Mouse (Mus musculus): Measurements from ENCODE around the gene Pbld1.
"Not testable (repeated sequence)": the region's sequence is repeated elsewhere in the genome, so short reads cannot be mapped to it uniquely, and the experiment has no call there.

The Pbld1 gene

GRCm38 (mm10) chr10:63039867-63040628 lies 19.9 kb upstream of the Pbld1 start:
- DNase-seq (ENCODE audit: low read depth, low spot score), result peak; percentile 44

- DNase-seq (ENCODE audit: low read depth, low spot score), result no peak
Observed at GRCm38 (mm10) chr10:63043154-63043553, 16.8 kb upstream of the Pbld1 start.

GRCm38 (mm10) chr10:63047751-63048150 lies 12.2 kb upstream of the Pbld1 start:
- no peak for DNase-seq (ENCODE audit: low read depth, low spot score)

DNA sequence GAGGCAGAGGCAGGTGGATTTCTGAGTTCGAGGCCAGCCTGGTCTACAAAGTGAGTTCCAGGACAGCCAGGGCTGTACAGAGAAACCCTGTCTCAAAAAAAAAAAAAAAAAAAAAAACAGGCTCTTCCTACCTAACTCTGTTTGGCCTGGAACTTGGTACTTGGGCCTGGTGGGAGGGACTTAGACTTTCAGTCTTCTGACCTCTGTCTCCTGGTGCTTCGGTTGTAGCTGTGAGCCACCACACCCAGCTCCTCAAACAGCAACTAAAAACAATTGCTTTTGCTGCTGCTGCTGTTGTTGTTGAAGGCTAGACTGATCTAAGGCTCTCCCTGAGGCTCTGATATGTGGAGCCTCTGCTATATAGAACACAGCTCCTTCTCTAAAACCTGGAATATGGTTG lies 10.9 kb upstream of the Pbld1 start:
- no peak for DNase-seq (ENCODE audit: low read depth, low spot score)

GRCm38 (mm10) chr10:63051267-63051666 lies 8.7 kb upstream of the Pbld1 start:
- DNase-seq (ENCODE audit: low read depth, low spot score), result no peak

- DNase-seq (ENCODE audit: low read depth, low spot score), result no peak
Observed at GRCm38 (mm10) chr10:63052011-63052410, 8.0 kb upstream of the Pbld1 start.

- DNase-seq (ENCODE audit: low read depth, low spot score), result no peak
Observed at GRCm38 (mm10) chr10:63053007-63053406, 7.0 kb upstream of the Pbld1 start.

- not testable (repeated sequence) for DNase-seq (ENCODE audit: low read depth, low spot score)
Observed at GRCm38 (mm10) chr10:63054071-63054470, 5.9 kb upstream of the Pbld1 start.

DNA sequence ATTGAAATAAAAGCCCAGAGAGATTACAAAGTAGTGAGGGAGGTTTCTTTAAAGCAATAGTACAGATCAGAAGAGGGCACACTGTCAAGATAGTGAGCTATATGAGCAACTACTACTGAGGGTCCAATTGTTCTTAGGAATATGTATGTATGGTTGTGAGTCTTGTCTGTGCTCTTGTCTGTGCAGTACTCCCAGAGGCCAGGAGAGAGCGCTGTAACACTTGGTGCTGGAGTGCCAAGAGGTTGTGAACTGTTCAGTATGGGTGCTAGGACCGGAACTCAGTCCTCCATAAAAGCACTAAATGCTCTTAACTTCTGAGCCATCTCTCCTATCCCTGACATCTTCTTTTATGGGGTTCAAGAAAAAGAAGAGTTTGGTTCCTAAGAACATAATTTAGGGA lies 5.4 kb upstream of the Pbld1 start:
- DNase-seq (ENCODE audit: low read depth, low spot score), result no peak

GRCm38 (mm10) chr10:63056966-63057750 lies 2.8 kb upstream of the Pbld1 start:
- no peak for DNase-seq (ENCODE audit: low read depth, low spot score)

- DNase-seq (ENCODE audit: low read depth, low spot score), result no peak
Observed at GRCm38 (mm10) chr10:63060406-63060805, 444 bp downstream of the Pbld1 start.

DNA sequence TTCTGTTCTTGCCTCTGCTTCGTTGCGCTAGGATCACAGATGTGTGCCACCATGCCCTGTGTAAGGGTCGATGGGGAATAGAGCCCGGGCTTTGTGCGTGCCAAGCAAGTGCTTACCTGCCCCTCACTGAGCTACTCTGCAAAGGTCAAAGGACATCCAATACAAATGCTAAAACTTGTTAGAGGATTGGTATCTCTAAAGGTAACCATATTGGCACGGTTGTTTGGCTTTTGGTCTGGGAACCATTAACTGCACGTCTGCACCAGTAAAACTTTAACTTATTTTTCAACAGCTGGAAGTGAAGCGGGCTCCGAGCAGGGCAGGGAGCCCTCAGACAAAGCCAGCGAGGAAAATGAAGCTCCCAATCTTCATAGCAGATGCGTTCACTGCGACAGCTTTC lies 1.3 kb downstream of the Pbld1 start:
- no peak for DNase-seq (ENCODE audit: low read depth, low spot score)

DNA sequence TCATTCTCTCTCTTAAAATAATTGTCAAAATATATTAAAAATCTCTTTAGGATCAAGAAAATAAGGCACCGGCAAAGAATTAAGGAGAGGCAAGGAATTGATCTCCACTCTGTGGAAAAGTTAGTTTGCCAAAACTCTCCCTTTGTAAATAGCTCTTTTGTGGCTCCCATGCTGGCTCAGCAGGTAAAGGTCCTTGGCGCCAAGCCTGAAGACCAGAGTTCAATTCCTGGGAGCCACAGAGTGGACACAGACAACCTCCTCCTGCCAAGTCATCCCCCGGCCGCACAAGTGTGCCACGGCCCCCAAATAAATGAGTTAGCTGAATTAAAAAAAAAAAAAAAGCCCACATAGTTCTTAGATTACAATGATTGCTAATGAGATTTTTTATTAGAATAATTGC lies 2.7 kb downstream of the Pbld1 start:
- no peak for DNase-seq (ENCODE audit: low read depth, low spot score)

- no peak for DNase-seq (ENCODE audit: low read depth, low spot score)
Observed at GRCm38 (mm10) chr10:63063365-63063764, 3.4 kb downstream of the Pbld1 start.

- no peak for DNase-seq (ENCODE audit: low read depth, low spot score)
Observed at GRCm38 (mm10) chr10:63064516-63064915, 4.6 kb downstream of the Pbld1 start.

DNA sequence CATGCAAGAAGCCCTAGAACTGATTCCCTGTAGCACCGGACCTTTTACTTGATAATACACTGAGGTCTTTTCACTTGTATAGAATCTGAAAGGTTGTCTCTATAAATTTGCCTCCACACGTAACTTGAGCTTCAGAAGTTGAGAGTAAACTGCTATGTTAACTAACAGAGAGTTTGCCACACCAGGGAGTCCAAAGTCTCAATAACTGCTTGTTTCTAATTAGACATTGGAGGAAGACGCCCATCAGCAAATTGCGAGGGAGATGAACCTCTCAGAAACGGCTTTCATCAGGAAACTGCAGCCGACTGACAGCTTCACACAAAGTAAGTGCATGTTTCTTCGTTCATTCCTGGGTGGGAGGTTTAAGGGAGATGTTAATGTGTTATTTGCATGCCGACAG lies 5.6 kb downstream of the Pbld1 start:
- DNase-seq (ENCODE audit: low read depth, low spot score), result no peak

- peak; percentile 93 for DNase-seq (ENCODE audit: low read depth, low spot score)
Observed at GRCm38 (mm10) chr10:63065988-63066387, 6.0 kb downstream of the Pbld1 start.

- DNase-seq (ENCODE audit: low read depth, low spot score), result no peak
Observed at GRCm38 (mm10) chr10:63086304-63086703, 26.3 kb downstream of the Pbld1 start.

DNA sequence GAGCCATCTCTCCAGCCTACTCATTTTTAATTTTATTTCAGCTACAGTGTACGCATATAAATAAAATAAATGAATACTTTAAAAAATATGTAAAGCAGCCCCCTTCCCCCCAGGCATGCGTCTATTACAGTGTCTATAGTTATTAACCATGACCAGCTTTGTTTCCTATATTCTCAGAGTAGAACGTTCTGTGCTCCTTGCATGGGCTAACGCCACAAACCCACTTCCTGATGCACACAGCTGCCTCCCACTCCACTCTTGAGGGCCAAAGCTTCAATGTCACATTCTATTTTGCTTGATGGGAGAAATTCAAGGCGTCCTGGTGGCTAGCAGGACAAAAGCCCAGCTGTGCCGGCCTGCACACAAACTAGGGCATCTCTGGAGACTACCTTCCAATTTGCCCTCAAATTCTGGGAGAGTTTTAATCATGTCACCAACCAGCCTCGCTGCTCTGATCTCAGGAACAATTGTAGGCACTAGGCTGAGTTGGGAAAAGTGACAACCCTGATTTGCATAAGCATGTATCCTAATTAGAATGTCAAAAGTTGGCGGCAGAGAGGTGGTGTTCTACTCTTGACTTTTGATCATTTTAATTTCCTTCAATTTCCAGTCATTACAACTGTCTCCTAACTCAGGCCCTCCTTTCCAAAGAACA lies 29.3 kb downstream of the Pbld1 start:
- DNase-seq (ENCODE audit: low read depth, low spot score), result peak; percentile 29

GRCm38 (mm10) chr10:63089758-63090571 lies 30.0 kb downstream of the Pbld1 start:
- peak; percentile 63 for DNase-seq (ENCODE audit: low read depth, low spot score)

DNA sequence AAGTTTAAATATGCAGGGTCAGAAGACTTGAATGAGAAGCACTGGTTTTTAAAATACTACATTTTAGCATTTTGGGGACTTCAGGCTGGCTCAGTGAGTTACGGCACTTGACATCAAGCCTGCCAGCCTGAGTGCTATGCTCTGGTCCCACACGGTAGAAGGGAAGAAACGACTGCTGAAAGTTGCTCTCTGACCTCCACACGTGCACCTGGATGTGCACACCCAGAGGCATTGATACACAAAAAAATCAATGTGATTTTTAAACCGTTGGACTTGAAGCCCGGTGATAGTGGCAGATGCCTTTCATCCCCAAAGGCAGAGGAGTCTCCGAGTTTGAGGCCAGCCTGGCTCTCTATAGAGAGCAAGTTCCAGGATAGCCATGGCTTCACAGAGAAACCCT lies 32.0 kb downstream of the Pbld1 start:
- no peak for DNase-seq (ENCODE audit: low read depth, low spot score)

Measured in brain, adult 2 months (tissue).